Mouse (Mus musculus) bone marrow, adult 2 months (tissue): ENCODE measurements around the gene Ifnlr1.

Experiments
- CTCF ChIP-seq: fragments of 200-500 bp; IDR thresholded peaks from 2 replicates; pipeline ENCODE4 v1.5.1; 2011; ENCODE audit warnings: low read length, control low read depth; ENCODE audit not compliant: control insufficient read depth, insufficient read depth
- POLR2A ChIP-seq: fragments of 200-500 bp; IDR thresholded peaks from 2 replicates; pipeline ENCODE4 v1.6.1; 2011; ENCODE audit warnings: low read depth, mild to moderate bottlenecking, control low read depth, low read length, borderline replicate concordance; ENCODE audit not compliant: control insufficient read depth

- no peak for TF ChIP-seq CTCF
- TF ChIP-seq POLR2A: no peak
Measured at GRCm38 (mm10) chr4:135709621-135710020, 23.5 kb downstream of the Ifnlr1 start.
